Mouse (Mus musculus) T-helper 1 cell (primary cell): ENCODE measurements at regions not wholly inside any gene's neighbourhood (a gene's known extent, or its start where the extent isn't known, plus 50 kb on each side); places are given as distances from the start of the nearest gene placed in this dataset.

ENCODE experiments used
- in situ Hi-C: fragments of 300-600 bp; cut with MboI, MseI; formaldehyde crosslinking; loops from one replicate; pipeline ENCODE4 v1.15.1; 2025; ENCODE audit warnings: high pct_unique_total_duplicates

DNA sequence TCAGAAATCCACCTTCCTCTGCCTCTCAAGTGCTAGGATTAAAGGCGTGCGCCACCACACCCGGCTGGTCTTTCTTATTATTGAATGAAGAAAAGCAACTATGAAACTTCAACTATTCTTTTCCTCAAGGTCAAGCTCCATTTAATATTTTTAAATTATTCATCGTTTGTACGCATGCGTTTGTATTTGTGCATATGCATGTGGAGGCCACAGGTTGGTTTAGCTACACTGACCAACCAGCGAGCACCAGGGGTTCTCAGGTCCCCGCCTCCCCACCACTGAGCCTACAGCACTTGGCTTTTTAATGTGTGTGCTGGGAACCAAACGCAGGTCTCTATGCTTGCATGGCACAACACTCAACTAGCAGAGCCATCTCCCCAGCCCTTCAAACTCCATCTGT, 51.0 kb upstream of the Tmem252 start:
- in situ Hi-C loops: no loop called here

DNA sequence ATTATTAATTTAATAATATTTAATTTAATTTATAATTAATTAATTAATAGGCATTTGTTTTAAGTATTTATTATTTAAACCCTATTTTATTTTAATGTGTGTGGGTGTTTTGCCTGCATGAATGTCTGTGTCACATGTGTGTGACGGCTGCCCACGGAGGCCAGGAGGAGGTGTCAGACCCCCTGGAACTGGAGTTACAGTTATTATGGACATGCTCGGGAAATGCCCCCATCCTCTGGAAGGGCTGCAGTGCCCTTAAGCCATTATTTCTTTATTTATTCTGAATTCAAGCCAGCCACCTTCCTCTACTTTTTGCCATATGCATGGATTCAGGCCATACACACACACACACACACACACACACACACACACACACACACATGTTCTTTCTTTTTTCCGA, 51.5 kb upstream of the Tmem252 start:
- in situ Hi-C loops: no loop called here

DNA sequence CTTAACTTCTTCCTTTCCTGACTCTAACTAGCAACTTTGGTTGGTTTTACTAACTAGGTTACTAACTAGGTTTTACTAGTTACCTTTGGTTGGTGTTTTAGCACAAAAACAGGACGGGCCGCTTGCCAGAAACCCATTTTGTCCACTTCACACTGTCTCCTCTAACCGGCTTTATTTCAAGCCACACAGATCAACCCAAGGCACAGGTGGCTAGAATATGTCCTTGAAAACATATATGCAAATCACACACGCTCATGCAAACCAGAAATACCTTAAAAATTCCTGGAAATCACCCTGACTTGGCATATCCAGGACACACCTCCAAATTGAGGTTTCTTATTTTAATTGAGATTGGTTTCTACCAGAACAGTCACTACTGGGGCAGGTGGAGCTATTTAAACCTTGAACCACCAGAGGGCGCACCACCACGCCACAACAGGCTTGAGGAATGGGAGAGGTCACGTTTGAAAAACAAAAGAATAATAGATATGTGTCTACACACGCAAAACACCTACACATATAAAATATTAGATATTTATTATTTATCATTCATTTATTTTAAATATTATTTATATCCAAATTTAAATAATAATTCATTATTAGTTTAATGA, 52.1 kb upstream of the Tmem252 start:
- in situ Hi-C loops: no loop called here

DNA sequence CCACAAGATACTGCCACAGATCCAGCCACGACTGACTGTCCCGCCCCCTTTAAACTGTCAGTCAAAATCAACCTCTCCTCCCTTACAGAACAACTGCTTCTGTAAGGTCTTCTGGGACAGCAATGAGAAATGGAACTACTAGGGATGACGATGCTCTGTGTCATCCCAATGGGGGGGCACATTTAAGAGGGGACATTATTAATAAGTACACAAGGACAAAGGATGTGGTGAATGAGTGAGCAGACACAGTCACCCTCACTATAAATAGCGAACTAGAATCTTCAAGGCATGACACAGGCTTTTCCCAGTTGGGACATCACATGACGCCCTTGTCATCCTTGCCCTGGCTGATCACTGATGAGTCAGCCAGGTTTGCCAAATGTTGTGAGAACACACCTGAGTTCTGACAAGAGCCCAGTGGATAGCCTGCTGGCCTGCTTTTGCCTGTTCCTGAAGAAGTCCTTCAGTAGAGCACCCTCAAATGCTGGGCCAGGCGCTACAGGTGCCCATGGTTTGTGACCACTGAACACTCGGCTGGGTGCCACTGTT, 58.0 kb upstream of the Tmem252 start:
- in situ Hi-C loops: loop anchor here (5.0 kb wide), 1 partner anchor 256 kb away; no protein-coding TSS in a partner anchor

DNA sequence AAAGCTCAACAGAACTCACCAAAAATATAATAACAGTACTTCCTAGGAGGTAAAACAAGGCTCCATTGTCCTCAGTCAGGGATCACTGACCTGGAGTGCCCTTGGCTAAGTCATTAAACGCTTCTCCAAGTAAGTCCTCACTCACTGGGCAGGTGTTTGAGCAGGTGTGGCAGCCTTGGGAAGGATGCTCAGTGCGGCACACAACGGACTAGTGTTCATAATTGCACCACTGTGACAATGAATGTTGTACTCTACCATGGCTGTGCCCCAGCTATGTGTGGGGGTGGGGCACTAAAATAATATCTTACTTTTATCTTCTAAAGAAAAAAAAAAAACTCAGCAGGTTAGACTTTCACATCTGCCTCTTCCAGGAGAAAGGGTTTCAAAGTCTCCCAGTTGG, 52.2 kb upstream of the Pip5k1b start:
- in situ Hi-C loops: no loop called here

DNA sequence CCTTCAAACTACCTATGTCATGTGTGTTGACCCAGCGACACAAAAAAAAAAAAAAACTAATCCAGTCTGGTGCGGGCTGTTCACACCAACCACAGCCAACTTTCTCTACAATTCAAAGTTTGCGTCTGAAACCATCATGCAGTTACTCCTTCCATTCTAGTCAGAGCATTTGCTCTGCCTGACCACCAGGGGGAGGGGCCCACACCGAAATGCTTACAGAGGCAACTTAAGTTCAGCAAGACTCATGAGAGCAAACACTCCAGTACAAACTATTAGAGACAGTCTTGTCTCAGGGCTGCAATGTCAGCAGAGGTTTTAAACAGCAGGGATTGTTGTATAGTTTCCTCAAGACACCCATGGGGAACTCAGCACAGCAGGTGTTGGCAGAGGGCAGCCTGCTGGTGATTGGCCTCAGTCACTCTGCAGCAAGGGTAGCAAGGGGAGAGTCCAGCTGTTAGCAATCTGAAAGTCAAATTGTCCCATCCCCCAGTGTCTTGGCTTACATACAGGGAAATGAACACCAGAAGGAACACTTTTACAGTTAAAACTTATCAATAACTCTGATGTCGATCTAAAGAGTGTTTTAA, 50.8 kb upstream of the Pip5k1b start:
- in situ Hi-C loops: no loop called here
